Mouse (Mus musculus) C2C12 (cell line): ENCODE results near the gene Mrps7.

Experiments
- CTCF ChIP-seq: IDR thresholded peaks from one replicate; pipeline ENCODE4 v1.5.1; 2011; ENCODE audit not compliant: control insufficient read depth, insufficient read depth, insufficient read length
- FOSL1 ChIP-seq: IDR thresholded peaks from one replicate; pipeline ENCODE4 v1.8.0; 2011; ENCODE audit warnings: mild to moderate bottlenecking, low read length; ENCODE audit not compliant: poor library complexity, insufficient read depth, severe bottlenecking
- MYOD1 ChIP-seq: IDR thresholded peaks from one replicate; pipeline ENCODE4 v1.6.1; 2011; ENCODE audit warnings: low read depth; ENCODE audit not compliant: control insufficient read depth, insufficient read length
- MYOG ChIP-seq: IDR thresholded peaks from one replicate; pipeline ENCODE4 v1.6.1; 2011; ENCODE audit not compliant: control insufficient read depth, insufficient read length; ENCODE audit errors: extremely low read depth
- USF1 ChIP-seq: IDR thresholded peaks from one replicate; pipeline ENCODE4 v1.6.1; 2011; ENCODE audit warnings: low read depth, mild to moderate bottlenecking, control low read depth, moderate library complexity

GRCm38 (mm10) chr11:115642705-115643104, 39.0 kb downstream of the Mrps7 start:
- TF ChIP-seq CTCF (no peak), MYOD1 (no peak), USF1 (no peak), FOSL1 (no peak), MYOG (no peak)
